Mouse (Mus musculus) B cell, adult 2 months (primary cell): ENCODE measurements around the gene Gpr21.
"Not testable (repeated sequence)": the region's sequence is repeated elsewhere in the genome, so short reads cannot be mapped to it uniquely, and the experiment has no call there.

Experiments
- DNase-seq, 2 experiments: peaks; one replicate each; pipeline ENCODE4 v3.0.0; 2022

Gene Gpr21

GRCm38 (mm10) chr2:37516030-37516710, at the start of gene Gpr21:
Gene Gpr21, plus strand, starts transcription at chr2:37516332.
- no peak for DNase-seq

DNA sequence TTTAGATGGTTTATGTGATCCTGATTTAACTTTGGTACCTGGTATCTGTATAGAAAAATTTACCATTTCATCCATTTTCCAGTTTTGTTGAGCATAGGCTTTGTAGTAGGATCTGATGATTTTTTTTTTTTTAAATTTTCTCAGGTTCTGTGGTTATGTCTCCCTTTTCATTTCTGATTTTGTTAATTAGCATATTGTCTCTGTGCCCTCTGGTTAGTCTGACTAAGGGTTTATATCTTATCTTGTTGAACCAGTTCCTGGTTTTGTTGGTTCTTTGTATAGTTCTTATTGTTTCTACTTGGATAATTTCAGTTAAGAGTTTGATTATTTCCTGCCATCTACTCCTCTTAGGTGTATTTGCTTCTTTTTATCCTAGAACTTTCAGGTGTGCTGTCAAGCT, 36.6 kb upstream of the Gpr21 start:
- DNase-seq, result no peak

- no peak for DNase-seq
Measured at GRCm38 (mm10) chr2:37480039-37480438, 36.1 kb upstream of the Gpr21 start.

- no peak for DNase-seq
Measured at GRCm38 (mm10) chr2:37484165-37484564, 32.0 kb upstream of the Gpr21 start.

DNA sequence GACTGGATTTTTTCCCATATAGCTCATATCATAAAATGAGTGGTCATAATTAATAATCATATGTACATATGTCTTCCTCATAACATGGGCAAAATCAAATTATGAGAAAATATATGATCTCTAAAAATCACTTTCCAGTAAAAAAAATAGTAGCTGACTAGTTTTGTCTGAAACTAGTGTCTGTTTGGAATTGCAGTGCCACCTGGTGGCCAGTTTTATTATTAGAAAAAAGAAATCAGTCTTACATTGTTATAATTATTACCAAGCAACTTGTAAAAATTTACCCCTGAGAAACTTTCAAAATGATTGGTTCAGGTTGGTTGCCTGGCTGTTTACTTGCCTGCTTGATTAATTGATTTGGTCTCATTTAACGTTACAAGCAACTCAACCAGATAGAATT, 30.8 kb upstream of the Gpr21 start:
- DNase-seq, result peak; percentile 61 to 65

DNA sequence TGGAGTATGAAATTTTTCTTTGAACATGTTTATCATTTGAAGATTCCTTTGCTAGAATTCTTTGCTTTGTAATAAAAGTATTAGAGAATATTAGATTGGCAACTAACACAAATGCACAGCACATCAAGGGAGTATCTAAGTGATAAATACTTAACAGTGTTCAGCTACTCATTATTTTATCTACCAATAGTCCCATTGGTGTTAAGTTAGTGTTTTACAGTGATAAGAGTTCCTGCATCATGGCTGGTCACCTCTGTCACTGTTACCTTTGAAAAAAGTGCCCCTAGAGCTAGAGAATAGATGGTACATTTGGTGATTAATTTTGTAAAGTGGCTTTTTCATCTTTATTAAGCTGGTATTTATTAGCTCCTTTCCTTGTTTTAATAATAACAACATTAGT, 29.7 kb upstream of the Gpr21 start:
- DNase-seq, result no peak

DNA sequence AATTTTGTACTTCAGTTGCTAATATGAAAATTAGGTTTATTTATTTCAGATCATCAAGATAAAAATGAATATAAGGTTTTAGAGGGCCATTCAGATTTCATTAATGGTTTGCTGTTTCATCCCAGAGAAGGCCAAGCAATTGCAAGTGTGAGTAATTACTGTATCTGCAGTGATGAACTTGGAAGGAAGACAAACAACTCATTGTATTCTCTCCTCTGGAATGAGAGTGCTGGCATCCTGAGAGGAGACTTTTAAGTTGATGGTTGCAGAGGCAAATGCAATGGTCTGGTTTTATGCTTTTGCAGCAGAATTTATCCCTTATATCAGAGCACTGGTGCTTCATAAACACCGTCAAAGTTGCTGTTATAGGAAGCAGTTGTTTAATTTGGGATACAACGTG, 27.2 kb upstream of the Gpr21 start:
- DNase-seq, result no peak

DNA sequence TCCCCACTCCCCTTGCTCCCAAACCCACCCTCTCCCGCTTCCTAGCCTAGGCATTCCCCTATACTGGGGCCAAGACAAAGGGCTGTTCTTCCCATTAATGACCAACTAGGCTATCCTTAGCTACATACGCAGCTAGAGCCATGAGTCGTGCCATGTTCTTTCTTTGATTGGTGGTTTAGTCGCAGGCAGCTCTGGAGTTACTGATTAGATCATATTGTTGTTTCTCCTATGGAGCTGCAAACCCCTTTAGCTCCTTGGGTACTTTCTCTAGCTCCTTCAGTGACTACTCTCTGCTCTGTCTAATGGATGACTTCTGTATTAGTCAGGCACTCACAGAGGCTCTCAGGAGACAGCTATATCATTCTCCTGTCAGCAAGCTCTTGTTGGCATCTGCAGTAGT, 18.8 kb upstream of the Gpr21 start:
- DNase-seq, result no peak

DNA sequence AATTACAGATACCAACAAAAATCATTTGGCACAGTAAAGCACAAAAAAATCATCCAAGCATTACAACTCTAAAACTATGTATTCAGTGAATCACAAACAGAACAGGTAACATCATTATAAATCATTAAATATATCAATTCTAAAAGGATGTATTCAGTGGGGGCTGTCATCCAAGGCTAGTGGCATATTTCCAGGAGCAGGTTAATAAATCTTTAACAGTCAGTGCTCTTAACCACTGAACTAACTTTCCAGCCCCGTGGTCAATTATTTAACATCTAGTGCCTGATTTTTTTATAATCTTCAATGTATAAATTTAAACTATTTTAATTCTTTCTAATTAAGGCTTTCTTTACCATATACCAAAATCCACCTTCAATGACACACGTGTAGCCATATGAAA, 10.3 kb upstream of the Gpr21 start:
- not testable (repeated sequence) for DNase-seq

DNA sequence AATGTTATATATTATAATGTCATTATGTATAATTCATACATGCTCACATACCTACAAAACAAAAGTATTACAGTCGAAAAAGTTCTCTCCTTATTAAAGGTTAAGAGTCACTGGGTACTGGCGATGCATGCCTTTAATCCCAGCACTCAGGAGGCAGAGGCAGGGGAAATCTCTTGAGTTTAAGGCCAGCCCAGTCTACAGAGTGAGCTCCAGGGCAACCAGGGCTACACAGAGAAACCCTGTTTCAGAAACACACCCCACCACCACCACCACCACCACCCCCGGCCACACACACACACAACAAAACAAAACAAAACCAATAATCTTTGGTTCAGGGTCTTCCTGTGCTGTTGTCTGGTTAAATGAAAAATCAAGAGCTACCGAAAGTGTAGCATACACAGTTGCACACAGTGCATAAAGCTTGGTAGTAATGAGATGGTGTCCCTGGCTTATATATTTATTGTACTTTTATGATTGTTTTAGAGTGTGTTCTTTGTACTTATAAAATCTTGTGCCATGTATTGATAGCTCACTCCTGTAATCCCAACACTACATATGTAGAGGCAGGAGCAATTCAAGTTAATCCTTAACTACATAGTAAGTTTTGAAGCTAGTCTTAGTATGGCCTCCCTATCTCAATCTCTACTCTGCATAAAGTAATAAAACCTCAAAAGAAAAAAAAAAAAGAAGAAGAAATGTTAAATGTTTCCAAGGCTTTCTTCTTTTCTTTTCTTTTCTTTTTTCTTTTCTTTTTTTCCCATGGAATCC, 4.8 kb upstream of the Gpr21 start:
- DNase-seq, result no peak

DNA sequence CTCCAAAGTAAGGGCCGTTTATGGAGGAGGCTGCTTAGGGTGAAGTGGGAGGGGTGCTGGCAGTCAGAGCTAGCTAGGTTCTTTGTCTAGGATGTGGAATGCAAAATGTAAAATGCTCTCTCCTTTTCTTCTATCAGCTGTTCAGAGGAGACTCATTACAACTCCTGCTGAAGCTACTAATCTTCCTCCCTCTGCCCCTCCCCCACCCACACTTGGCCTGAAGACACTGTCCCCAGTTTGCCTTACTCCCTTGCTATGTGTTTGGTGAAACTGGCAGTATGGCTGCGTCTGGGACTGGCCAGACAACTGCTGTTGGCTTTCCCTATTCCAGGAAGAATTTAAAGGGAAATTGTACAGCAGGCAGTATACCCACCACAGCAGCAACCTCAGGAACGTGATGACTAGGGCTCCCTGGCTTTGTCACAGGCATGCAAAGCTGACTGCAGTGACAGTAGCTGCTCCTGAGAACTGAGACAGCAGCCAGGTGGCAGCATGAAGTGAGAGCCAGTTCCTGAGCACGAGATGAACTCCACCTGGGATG, 860 bp downstream of the Gpr21 start:
- no peak for DNase-seq

GRCm38 (mm10) chr2:37518561-37519285, 2.6 kb downstream of the Gpr21 start:
- DNase-seq, result no peak

GRCm38 (mm10) chr2:37519286-37519640, 3.1 kb downstream of the Gpr21 start:
- no peak for DNase-seq

DNA sequence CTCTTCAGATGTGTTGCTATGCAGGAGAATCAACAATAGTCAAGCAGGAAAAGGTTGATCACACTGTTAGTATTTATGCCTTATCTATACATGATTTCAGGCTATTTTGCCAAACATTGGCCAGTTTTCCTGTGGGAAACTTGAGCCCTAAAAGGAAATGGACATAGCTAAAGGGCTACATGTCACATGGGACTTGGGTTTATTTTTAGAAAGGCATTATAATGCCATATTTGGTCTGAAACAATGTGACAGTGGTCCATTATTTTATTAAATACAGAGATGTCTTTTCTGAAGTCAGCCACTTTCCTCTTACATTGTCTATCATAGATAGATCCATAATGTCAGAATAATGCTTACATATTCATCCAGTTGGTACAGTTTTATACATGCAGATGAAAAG, 11.5 kb downstream of the Gpr21 start:
- no peak for DNase-seq

GRCm38 (mm10) chr2:37529397-37529796, 13.3 kb downstream of the Gpr21 start:
- no peak for DNase-seq

GRCm38 (mm10) chr2:37530766-37531165, 14.6 kb downstream of the Gpr21 start:
- DNase-seq, result no peak

DNA sequence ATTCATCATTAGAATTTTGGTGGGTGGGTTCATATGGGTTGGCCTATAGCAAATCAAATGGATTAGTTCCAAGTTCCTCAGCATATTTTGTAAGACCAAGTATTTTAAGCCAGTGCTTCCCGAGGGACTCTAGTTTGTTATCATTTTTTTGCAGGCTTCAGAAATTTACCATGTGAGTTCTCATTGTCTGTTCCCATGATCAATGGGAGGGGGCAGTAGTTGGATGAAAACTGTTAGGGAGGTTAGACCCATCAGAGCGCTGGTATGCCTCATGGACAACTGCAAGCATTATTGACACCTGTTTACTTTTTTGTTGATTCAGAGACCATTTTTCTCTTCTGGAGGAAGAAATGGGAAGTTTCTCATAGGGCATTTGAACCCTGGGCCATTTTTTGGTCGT, 15.5 kb downstream of the Gpr21 start:
- no peak for DNase-seq

GRCm38 (mm10) chr2:37549346-37550012, 33.3 kb downstream of the Gpr21 start:
- DNase-seq, result no peak

DNA sequence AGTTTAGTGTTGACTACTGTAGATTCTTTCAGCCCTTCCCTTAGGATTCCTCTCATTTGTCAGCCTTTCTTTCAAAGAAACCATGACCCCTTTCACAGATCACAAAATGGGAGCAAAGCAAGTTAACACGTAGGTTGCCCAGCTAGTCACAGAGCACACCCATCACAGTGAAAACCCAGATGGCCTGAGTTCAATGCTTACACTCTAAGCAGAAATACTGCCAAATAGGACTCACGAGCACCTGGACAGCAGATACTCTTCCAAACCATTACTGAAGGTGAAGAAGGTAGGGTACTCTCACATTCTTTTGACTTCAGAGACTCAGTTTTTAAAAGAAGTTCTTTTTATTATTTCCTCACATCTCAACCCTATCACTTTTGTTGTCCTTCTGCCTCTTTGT, 40.2 kb downstream of the Gpr21 start:
- DNase-seq, result no peak

GRCm38 (mm10) chr2:37565579-37565978, 49.4 kb downstream of the Gpr21 start:
- DNase-seq, result no peak

DNA sequence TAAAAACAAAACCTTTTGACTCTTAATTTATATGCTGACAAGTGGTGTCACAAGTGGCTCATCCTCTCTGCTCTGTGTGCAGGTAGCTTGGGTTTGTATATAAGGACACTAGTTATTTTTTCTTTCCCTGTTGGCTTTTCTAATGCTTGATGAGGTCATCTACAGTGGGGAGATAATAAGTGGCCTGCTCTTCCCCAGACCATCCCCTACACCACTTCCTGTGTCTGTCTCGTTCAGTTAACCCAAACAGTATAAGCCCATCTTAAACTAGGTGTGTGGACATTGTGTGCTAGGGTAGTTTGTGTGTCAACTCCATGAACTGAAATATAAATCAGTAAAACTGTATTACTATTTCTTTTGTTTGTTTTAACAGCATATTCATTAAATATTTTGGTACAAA, 49.9 kb downstream of the Gpr21 start:
- no peak for DNase-seq

DNA sequence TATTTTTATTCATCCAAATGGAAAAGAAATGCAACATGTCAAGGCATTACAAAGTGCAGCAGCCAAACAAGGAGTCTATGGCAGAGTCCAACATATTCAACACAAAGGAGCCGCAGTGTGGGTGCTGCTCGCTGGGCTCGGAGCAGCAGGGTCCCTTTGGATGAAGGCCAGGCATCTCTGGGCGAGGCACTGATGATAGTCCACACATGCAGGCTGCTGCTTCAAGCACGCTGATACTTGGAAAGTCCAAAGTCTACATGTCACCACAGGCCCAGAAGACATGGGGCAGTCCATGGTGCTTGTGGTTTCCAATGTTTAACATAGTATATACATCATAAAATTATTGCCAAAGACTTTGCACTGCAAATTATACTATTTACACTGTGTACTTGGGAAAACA, 53.8 kb downstream of the Gpr21 start:
- DNase-seq, result no peak
